Mouse (Mus musculus): ENCODE data around the gene Polm. TPM values are rescaled to one million over a fixed set of nuclear protein-coding genes. Genes with fewer than 3 reads are reported as not detected.

Gene Polm
- polyA plus RNA-seq, 1 experiment from 2014 or later: 5.5 TPM

- Histone ChIP-seq H3K27me3 (replicated peaks; ENCODE audit: control insufficient read depth, insufficient read depth, low read length) (no peaks in the 10 kb centered on the region), H3K4me1 (ENCODE audit: control insufficient read depth, insufficient read depth, low read depth, low read length) (peaks cover 13% of the 10 kb centered on the region), H3K4me2 (ENCODE audit: low read length) (no peak overlapping the region), H3K36me3 (ENCODE audit: control insufficient read depth, insufficient read depth, low read length) (peaks cover 31% of the 10 kb centered on the region), H3K9ac (ENCODE audit: low read depth, low read length) (no peak overlapping the region), H3K27ac (ENCODE audit: low read depth, low read length) (no peak overlapping the region), H3K9me3 (ENCODE audit: control insufficient read depth, low read length) (no peaks in the 10 kb centered on the region), H3K4me3 (ENCODE audit: low read length) (no peak overlapping the region)
- no peak for ATAC-seq
- WGBS: 95% methylated on average over 11 of the region's 11 CpGs
Measured at GRCm38 (mm10) chr11:5872707-5873106, 34.9 kb upstream of the Polm start.

GRCm38 (mm10) chr11:5870069-5870468, 32.3 kb upstream of the Polm start:
- Histone ChIP-seq H3K9me3 (ENCODE audit: control insufficient read depth, low read length) (no peaks in the 10 kb centered on the region), H3K36me3 (ENCODE audit: control insufficient read depth, insufficient read depth, low read length) (peaks cover 31% of the 10 kb centered on the region), H3K4me1 (ENCODE audit: control insufficient read depth, insufficient read depth, low read depth, low read length) (no peaks in the 10 kb centered on the region), H3K4me2 (ENCODE audit: low read length) (no peak overlapping the region), H3K9ac (ENCODE audit: low read depth, low read length) (no peak overlapping the region), H3K27me3 (replicated peaks; ENCODE audit: control insufficient read depth, insufficient read depth, low read length) (no peaks in the 10 kb centered on the region), H3K4me3 (ENCODE audit: low read length) (no peak overlapping the region), H3K27ac (ENCODE audit: low read depth, low read length) (no peak overlapping the region)
- 87% methylated on average over 16 of the region's 16 CpGs for WGBS
- no peak for ATAC-seq

GRCm38 (mm10) chr11:5869331-5869730, 31.5 kb upstream of the Polm start:
- Histone ChIP-seq H3K4me2 (ENCODE audit: low read length) (no peak overlapping the region), H3K4me1 (ENCODE audit: control insufficient read depth, insufficient read depth, low read depth, low read length) (no peaks in the 10 kb centered on the region), H3K9ac (ENCODE audit: low read depth, low read length) (no peak overlapping the region), H3K9me3 (ENCODE audit: control insufficient read depth, low read length) (no peaks in the 10 kb centered on the region), H3K27ac (ENCODE audit: low read depth, low read length) (no peak overlapping the region), H3K4me3 (ENCODE audit: low read length) (no peak overlapping the region), H3K27me3 (replicated peaks; ENCODE audit: control insufficient read depth, insufficient read depth, low read length) (no peaks in the 10 kb centered on the region), H3K36me3 (ENCODE audit: control insufficient read depth, insufficient read depth, low read length) (peaks cover 25% of the 10 kb centered on the region)
- no peak for ATAC-seq
- WGBS: 93% methylated on average over 16 of the region's 16 CpGs

GRCm38 (mm10) chr11:5868324-5868723, 30.5 kb upstream of the Polm start:
- Histone ChIP-seq H3K27me3 (replicated peaks; ENCODE audit: control insufficient read depth, insufficient read depth, low read length) (no peaks in the 10 kb centered on the region), H3K4me2 (ENCODE audit: low read length) (no peak overlapping the region), H3K9me3 (ENCODE audit: control insufficient read depth, low read length) (no peaks in the 10 kb centered on the region), H3K9ac (ENCODE audit: low read depth, low read length) (no peak overlapping the region), H3K4me1 (ENCODE audit: control insufficient read depth, insufficient read depth, low read depth, low read length) (no peaks in the 10 kb centered on the region), H3K27ac (ENCODE audit: low read depth, low read length) (no peak overlapping the region), H3K36me3 (ENCODE audit: control insufficient read depth, insufficient read depth, low read length) (peaks cover 16% of the 10 kb centered on the region), H3K4me3 (ENCODE audit: low read length) (no peak overlapping the region)
- 88% methylated on average over 12 of the region's 12 CpGs for WGBS
- ATAC-seq: no peak

- no peak overlapping the region for H3K27ac ChIP-seq (ENCODE audit: low read depth, low read length)
- ATAC-seq: no peak
- H3K4me1 ChIP-seq (ENCODE audit: control insufficient read depth, insufficient read depth, low read depth, low read length): no peaks in the 10 kb centered on the region
- H3K4me2 ChIP-seq (ENCODE audit: low read length): no peak overlapping the region
- peaks cover 8% of the 10 kb centered on the region for H3K36me3 ChIP-seq (ENCODE audit: control insufficient read depth, insufficient read depth, low read length)
- H3K4me3 ChIP-seq (ENCODE audit: low read length): no peak overlapping the region
- H3K9me3 ChIP-seq (ENCODE audit: control insufficient read depth, low read length): no peaks in the 10 kb centered on the region
- peaks cover 3% of the 10 kb centered on the region; the same call in 1 of the 2 replicates for H3K27me3 ChIP-seq (replicated peaks; ENCODE audit: control insufficient read depth, insufficient read depth, low read length)
- H3K9ac ChIP-seq (ENCODE audit: low read depth, low read length): no peak overlapping the region
- 81% methylated on average over 2 of the region's 2 CpGs for WGBS
Measured at GRCm38 (mm10) chr11:5867196-5867595, 29.4 kb upstream of the Polm start.

GRCm38 (mm10) chr11:5862394-5863105, 24.7 kb upstream of the Polm start:
- Histone ChIP-seq H3K4me2 (ENCODE audit: low read length) (peak overlapping the region; percentile 61), H3K36me3 (ENCODE audit: control insufficient read depth, insufficient read depth, low read length) (no peaks in the 10 kb centered on the region), H3K4me1 (ENCODE audit: control insufficient read depth, insufficient read depth, low read depth, low read length) (peaks cover 7% of the 10 kb centered on the region; the same call in 1 of the 2 replicates), H3K27ac (ENCODE audit: low read depth, low read length) (no peak overlapping the region), H3K9me3 (ENCODE audit: control insufficient read depth, low read length) (no peaks in the 10 kb centered on the region), H3K27me3 (replicated peaks; ENCODE audit: control insufficient read depth, insufficient read depth, low read length) (peaks cover 14% of the 10 kb centered on the region), H3K9ac (ENCODE audit: low read depth, low read length) (no peak overlapping the region), H3K4me3 (ENCODE audit: low read length) (peak overlapping the region; percentile 39)
- ATAC-seq: peak; percentile 38; the same call in 1 of the 2 replicates
- WGBS: 24% methylated on average over 15 of the region's 15 CpGs

- peak; percentile 37; the same call in 1 of the 2 replicates for ATAC-seq
- Histone ChIP-seq H3K27me3 (replicated peaks; ENCODE audit: control insufficient read depth, insufficient read depth, low read length) (peaks cover 14% of the 10 kb centered on the region), H3K4me1 (ENCODE audit: control insufficient read depth, insufficient read depth, low read depth, low read length) (peaks cover 7% of the 10 kb centered on the region; the same call in 1 of the 2 replicates), H3K27ac (ENCODE audit: low read depth, low read length) (no peak within 1 kb of the TSS), H3K9me3 (ENCODE audit: control insufficient read depth, low read length) (no peaks in the 10 kb centered on the region), H3K36me3 (ENCODE audit: control insufficient read depth, insufficient read depth, low read length) (no peaks in the 10 kb centered on the region), H3K4me2 (ENCODE audit: low read length) (peak within 1 kb of the TSS; percentile 61), H3K9ac (ENCODE audit: low read depth, low read length) (peak within 1 kb of the TSS; percentile 60), H3K4me3 (ENCODE audit: low read length) (peak within 1 kb of the TSS; percentile 39)
- 3% methylated on average over 57 of the region's 59 CpGs for WGBS
Measured at GRCm38 (mm10) chr11:5861678-5862393, 24.0 kb upstream of the Polm start, which contains the start of gene Aebp1. Aebp1 (plus strand) TSS chr11:5861947.

GRCm38 (mm10) chr11:5860639-5861038, 22.8 kb upstream of the Polm start:
- H3K27ac ChIP-seq (ENCODE audit: low read depth, low read length): no peak overlapping the region
- H3K4me1 ChIP-seq (ENCODE audit: control insufficient read depth, insufficient read depth, low read depth, low read length): peaks cover 9% of the 10 kb centered on the region
- 52% methylated on average over 6 of the region's 6 CpGs for WGBS
- H3K4me3 ChIP-seq (ENCODE audit: low read length): no peak overlapping the region
- no peak overlapping the region for H3K9ac ChIP-seq (ENCODE audit: low read depth, low read length)
- H3K4me2 ChIP-seq (ENCODE audit: low read length): no peak overlapping the region
- peaks cover 14% of the 10 kb centered on the region for H3K27me3 ChIP-seq (replicated peaks; ENCODE audit: control insufficient read depth, insufficient read depth, low read length)
- ATAC-seq: no peak
- H3K36me3 ChIP-seq (ENCODE audit: control insufficient read depth, insufficient read depth, low read length): no peaks in the 10 kb centered on the region
- no peaks in the 10 kb centered on the region for H3K9me3 ChIP-seq (ENCODE audit: control insufficient read depth, low read length)

GRCm38 (mm10) chr11:5859883-5860550, 22.2 kb upstream of the Polm start:
- no peak overlapping the region for H3K9ac ChIP-seq (ENCODE audit: low read depth, low read length)
- no peak overlapping the region for H3K27ac ChIP-seq (ENCODE audit: low read depth, low read length)
- ATAC-seq: no peak
- no peaks in the 10 kb centered on the region for H3K9me3 ChIP-seq (ENCODE audit: control insufficient read depth, low read length)
- peaks cover 9% of the 10 kb centered on the region for H3K4me1 ChIP-seq (ENCODE audit: control insufficient read depth, insufficient read depth, low read depth, low read length)
- no peak overlapping the region for H3K4me2 ChIP-seq (ENCODE audit: low read length)
- 86% methylated on average over 13 of the region's 13 CpGs for WGBS
- H3K36me3 ChIP-seq (ENCODE audit: control insufficient read depth, insufficient read depth, low read length): no peaks in the 10 kb centered on the region
- peaks cover 14% of the 10 kb centered on the region for H3K27me3 ChIP-seq (replicated peaks; ENCODE audit: control insufficient read depth, insufficient read depth, low read length)
- H3K4me3 ChIP-seq (ENCODE audit: low read length): no peak overlapping the region
